Mouse (Mus musculus) forebrain, embryonic 13.5 days (tissue): Measurements from ENCODE around the gene Kctd3. TPM values are rescaled to one million over a fixed set of nuclear protein-coding genes. Genes with fewer than 3 reads are reported as not detected.

Experiments
- ATAC-seq: fragments of 200-750 bp; cut with Nextera tagmentation; 2 replicates; pipeline ENCODE4 v1.8.0; 2017
- H3K27ac ChIP-seq: fragments of 300-500 bp; sonication (generic); 2 replicates; pipeline ENCODE4 v1.5.1; 2015; ENCODE audit warnings: inconsistent platforms, mild to moderate bottlenecking, moderate library complexity
- H3K27me3 ChIP-seq: fragments of 300-500 bp; sonication (generic); 2 replicates; pipeline ENCODE4 v1.6.1; 2015; ENCODE audit warnings: mild to moderate bottlenecking, inconsistent platforms
- H3K36me3 ChIP-seq: fragments of 300-500 bp; sonication (generic); 2 replicates; pipeline ENCODE4 v1.6.1; 2015; ENCODE audit warnings: mild to moderate bottlenecking, inconsistent platforms; ENCODE audit not compliant: poor library complexity, severe bottlenecking
- H3K4me1 ChIP-seq: fragments of 300-500 bp; sonication (generic); 2 replicates; pipeline ENCODE4 v1.6.1; 2015; ENCODE audit warnings: inconsistent platforms
- H3K4me2 ChIP-seq: fragments of 300-500 bp; sonication (generic); 2 replicates; pipeline ENCODE4 v1.6.1; 2015; ENCODE audit warnings: inconsistent platforms, mild to moderate bottlenecking, moderate library complexity
- H3K4me3 ChIP-seq: fragments of 300-500 bp; sonication (generic); 2 replicates; pipeline ENCODE4 v1.5.1; 2015; ENCODE audit warnings: mild to moderate bottlenecking, inconsistent platforms
- H3K9ac ChIP-seq: fragments of 300-500 bp; sonication (generic); 2 replicates; pipeline ENCODE4 v1.6.1; 2015; ENCODE audit warnings: mild to moderate bottlenecking, inconsistent platforms
- H3K9me3 ChIP-seq: fragments of 300-500 bp; sonication (generic); replicated peaks from 2 replicates; pipeline ENCODE4 v1.6.1; 2016; ENCODE audit warnings: inconsistent platforms
- WGBS: fragments of 180-500 bp; shearing (Covaris S2); methylation state at CpG from one replicate; pipeline ENCODE4 v1.1.7; 2015; 5-methylcytosine and 5-hydroxymethylcytosine counted together
- polyA plus RNA-seq: library from polyadenylated mRNA; unstranded; fragments of >200 nt; fragmentation: Nextera tagmentation; extraction: Ambion mirVana; gene quantifications from 2 replicates; pipeline ENCODE4 v1.2.1, GENCODE M21; 2015

Kctd3 gene
- polyA plus RNA-seq, 1 experiment from 2014 or later = 31.8 TPM

DNA sequence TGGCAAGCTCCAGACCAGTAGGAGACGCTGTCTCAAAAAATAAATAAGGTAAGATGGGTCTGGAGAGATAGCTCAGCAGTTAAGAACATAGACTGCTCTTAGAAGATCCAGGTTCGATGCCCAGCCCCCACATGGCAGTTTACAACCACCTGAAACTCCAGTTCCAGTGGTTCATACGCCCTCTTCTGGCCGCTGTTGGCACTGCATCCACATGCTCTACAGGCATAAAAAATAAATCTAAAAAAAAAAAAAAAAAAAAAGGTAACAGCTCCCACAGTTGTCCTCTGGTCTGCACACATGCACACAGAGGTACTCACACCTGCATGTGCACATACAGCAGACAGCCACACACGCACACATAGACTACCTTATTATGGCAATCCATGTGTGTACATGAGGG, 59.8 kb downstream of the Kctd3 start:
- H3K9me3 ChIP-seq = no peaks in the 10 kb centered on the region
- no peaks in the 10 kb centered on the region for H3K27me3 ChIP-seq
- ATAC-seq = no peak
- peaks cover 4% of the 10 kb centered on the region for H3K4me1 ChIP-seq
- no peaks in the 10 kb centered on the region for H3K36me3 ChIP-seq
- no peak overlapping the region for H3K4me3 ChIP-seq
- no peak overlapping the region for H3K9ac ChIP-seq
- WGBS = 77% methylated on average over 5 of the region's 5 CpGs
- H3K4me2 ChIP-seq = no peak overlapping the region
- no peak overlapping the region for H3K27ac ChIP-seq

DNA sequence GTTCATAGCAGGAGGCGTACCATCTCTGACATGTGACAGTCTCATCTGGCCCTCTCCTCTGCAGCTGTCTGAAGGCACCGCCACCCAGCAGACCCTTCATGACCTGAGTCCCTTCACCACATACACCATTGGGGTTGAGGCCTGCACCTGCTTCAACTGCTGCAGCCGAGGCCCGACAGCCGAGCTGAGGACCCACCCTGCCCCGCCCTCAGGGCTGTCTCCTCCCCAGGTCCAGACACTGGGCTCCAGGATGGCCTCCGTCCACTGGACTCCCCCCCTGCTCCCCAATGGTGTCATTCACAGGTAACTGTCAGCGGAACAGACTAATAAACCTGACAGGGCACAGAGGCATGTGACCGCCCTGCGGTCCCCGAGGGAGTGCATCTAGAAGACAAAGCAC, 60.8 kb downstream of the Kctd3 start:
- ATAC-seq = no peak
- Histone ChIP-seq H3K9ac (no peak overlapping the region), H3K9me3 (no peaks in the 10 kb centered on the region), H3K4me3 (no peak overlapping the region), H3K4me1 (peaks cover 4% of the 10 kb centered on the region), H3K27me3 (no peaks in the 10 kb centered on the region), H3K27ac (no peak overlapping the region), H3K4me2 (no peak overlapping the region), H3K36me3 (no peaks in the 10 kb centered on the region)
- 86% methylated on average over 11 of the region's 11 CpGs for WGBS

DNA sequence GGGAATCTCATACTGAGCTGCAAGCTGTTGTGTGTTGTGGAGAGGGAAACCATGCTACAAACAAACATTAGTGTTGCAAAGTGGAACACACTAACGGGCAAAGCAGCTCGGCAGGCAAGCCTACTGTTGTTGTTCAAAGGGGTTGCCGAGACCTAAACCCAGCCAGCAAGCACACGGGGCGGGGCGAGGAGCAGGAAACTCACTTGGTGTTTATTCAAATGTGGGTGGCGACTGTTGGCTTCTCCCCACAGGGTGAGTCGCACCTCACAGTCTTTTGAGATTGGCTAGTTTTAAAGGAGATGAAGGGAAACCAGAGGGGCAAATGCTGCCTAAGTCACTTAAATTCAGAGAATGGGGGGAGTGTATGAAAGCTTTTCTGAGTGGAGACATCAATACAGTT, 62.3 kb downstream of the Kctd3 start:
- H3K9me3 ChIP-seq = no peaks in the 10 kb centered on the region
- peaks cover 4% of the 10 kb centered on the region for H3K4me1 ChIP-seq
- H3K27ac ChIP-seq = no peak overlapping the region
- ATAC-seq = no peak
- 55% methylated on average over 8 of the region's 8 CpGs for WGBS
- no peak overlapping the region for H3K9ac ChIP-seq
- no peaks in the 10 kb centered on the region for H3K36me3 ChIP-seq
- no peak overlapping the region for H3K4me3 ChIP-seq
- H3K27me3 ChIP-seq = no peaks in the 10 kb centered on the region
- no peak overlapping the region for H3K4me2 ChIP-seq

DNA sequence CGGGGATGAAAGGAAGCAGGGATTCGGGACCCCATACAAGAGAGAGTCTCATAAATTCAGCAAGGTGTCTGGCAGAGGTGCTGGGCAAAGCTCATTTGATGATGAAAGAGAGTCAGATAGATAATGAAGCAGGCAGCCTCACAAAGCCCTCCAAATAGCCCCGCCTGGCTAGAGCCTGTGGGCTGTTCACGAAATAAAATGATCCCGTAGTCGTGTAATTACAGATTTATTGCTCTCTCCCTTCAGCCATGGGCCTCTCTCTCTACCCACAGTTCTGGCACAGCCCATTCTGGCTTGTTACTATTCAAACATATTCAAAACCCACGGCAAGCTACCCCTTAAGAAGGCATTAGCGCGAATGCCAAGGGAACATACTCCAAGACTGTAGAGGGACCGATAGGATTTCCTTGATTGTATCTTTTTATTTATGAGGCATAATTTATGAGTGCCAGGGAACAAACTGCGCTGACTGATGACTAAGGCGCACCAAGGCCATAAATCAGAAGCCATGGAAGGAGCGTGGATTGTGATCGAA, 70.3 kb downstream of the Kctd3 start:
- 80% methylated on average over 14 of the region's 14 CpGs for WGBS
- Histone ChIP-seq H3K4me1 (no peaks in the 10 kb centered on the region), H3K9me3 (peaks cover 4% of the 10 kb centered on the region; the same call in 1 of the 2 replicates), H3K9ac (no peak overlapping the region), H3K27ac (no peak overlapping the region), H3K36me3 (no peaks in the 10 kb centered on the region), H3K4me2 (no peak overlapping the region), H3K4me3 (no peak overlapping the region), H3K27me3 (no peaks in the 10 kb centered on the region)
- no peak for ATAC-seq
